Mouse (Mus musculus) neural tube, embryonic 11.5 days (tissue): ENCODE measurements around the gene Scn4a. TPM values are rescaled to one million over a fixed set of nuclear protein-coding genes. Genes with fewer than 3 reads are reported as not detected.

Experiments
- ATAC-seq: fragments of 200-750 bp; cut with Nextera tagmentation; 2 replicates; pipeline ENCODE4 v1.8.0; 2017; ENCODE audit warnings: moderate number of reproducible peaks, mild to moderate bottlenecking, moderate TSS enrichment, moderate library complexity; ENCODE audit not compliant: insufficient read depth, low FRiP score, low TSS enrichment
- DNase-seq: peaks from one replicate; pipeline ENCODE4 v3.0.0-alpha.2; 2015; ENCODE audit warnings: low spot score
- H3K27ac ChIP-seq: fragments of 300-500 bp; sonication (generic); 2 replicates; pipeline ENCODE4 v1.5.1; 2014; ENCODE audit warnings: low read depth, mild to moderate bottlenecking, low read length
- H3K27me3 ChIP-seq: fragments of 300-500 bp; sonication (generic); 2 replicates; pipeline ENCODE4 v1.6.1; 2014; ENCODE audit warnings: mild to moderate bottlenecking, low read length, mixed read lengths; ENCODE audit not compliant: control insufficient read depth, insufficient read depth
- H3K36me3 ChIP-seq: fragments of 300-500 bp; sonication (generic); 2 replicates; pipeline ENCODE4 v1.6.1; 2014; ENCODE audit warnings: mild to moderate bottlenecking, low read length, moderate library complexity, mixed read lengths; ENCODE audit not compliant: control insufficient read depth, insufficient read depth
- H3K4me1 ChIP-seq: fragments of 300-500 bp; sonication (generic); 2 replicates; pipeline ENCODE4 v1.6.1; 2014; ENCODE audit warnings: low read length, mixed read lengths; ENCODE audit not compliant: control insufficient read depth, insufficient read depth
- H3K4me2 ChIP-seq: fragments of 300-500 bp; sonication (generic); 2 replicates; pipeline ENCODE4 v1.6.1; 2014; ENCODE audit warnings: low read depth, mild to moderate bottlenecking, moderate library complexity
- H3K4me3 ChIP-seq: fragments of 300-500 bp; sonication (generic); 2 replicates; pipeline ENCODE4 v1.5.1; 2014; ENCODE audit warnings: low read depth, low read length
- H3K9ac ChIP-seq: fragments of 300-500 bp; sonication (generic); 2 replicates; pipeline ENCODE4 v1.6.1; 2014; ENCODE audit warnings: mild to moderate bottlenecking, low read length
- H3K9me3 ChIP-seq: fragments of 300-500 bp; sonication (generic); 2 replicates; pipeline ENCODE4 v1.6.1; 2016; ENCODE audit warnings: low read length; ENCODE audit not compliant: control insufficient read depth
- WGBS: fragments of 180-500 bp; shearing (Covaris S2); extraction: QIAGEN DNeasy Blood & Tissue Kit; methylation state at CpG from one replicate; pipeline ENCODE4 v1.1.7; 2014; 5-methylcytosine and 5-hydroxymethylcytosine counted together
- polyA plus RNA-seq: library from polyadenylated mRNA; unstranded; fragments of >200 nt; fragmentation: Nextera tagmentation; extraction: Ambion mirVana; gene quantifications from 2 replicates; pipeline ENCODE4 v1.2.1, GENCODE M21; 2014

The Scn4a gene
- polyA plus RNA-seq, 1 experiment from 2014 or later: 0.04 TPM

DNA sequence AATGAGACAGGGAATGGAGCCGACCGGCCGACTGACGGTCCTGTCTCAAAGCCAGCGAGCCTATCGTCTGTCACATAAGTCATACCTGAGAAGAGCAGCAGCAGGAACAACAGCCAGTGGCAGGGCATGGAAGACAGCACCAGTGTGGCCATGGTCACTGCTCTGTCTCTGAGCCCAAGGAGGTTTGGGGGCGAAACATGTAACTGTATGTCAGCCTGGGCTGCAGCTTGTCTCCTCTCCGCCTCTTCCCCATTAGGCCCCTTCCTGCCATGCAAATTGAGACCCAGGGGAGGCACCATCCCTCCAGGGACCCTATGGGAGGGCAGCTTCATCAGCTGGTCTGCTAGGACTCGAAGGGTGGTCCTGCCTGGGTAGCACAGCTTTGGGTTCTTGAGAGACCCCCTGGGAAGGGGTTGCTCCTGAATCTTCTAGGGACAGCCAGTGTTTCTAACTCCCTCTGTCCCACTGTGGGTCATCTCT, 38.7 kb downstream of the Scn4a start, which contains the start of gene Cd79b:
TSS of gene Cd79b (minus strand) at position 430 of the 480 bp plus-strand sequence.
- no peaks in the 10 kb centered on the region for H3K9me3 ChIP-seq
- H3K27ac ChIP-seq: no peak within 1 kb of the TSS
- 60% methylated on average over 9 of the region's 9 CpGs for WGBS
- no peak within 1 kb of the TSS for H3K4me3 ChIP-seq
- H3K4me2 ChIP-seq: no peak within 1 kb of the TSS
- H3K4me1 ChIP-seq: no peaks in the 10 kb centered on the region
- H3K9ac ChIP-seq: no peak within 1 kb of the TSS
- ATAC-seq: no peak
- H3K36me3 ChIP-seq: no peaks in the 10 kb centered on the region
- no peaks in the 10 kb centered on the region for H3K27me3 ChIP-seq
- DNase-seq: no peak

DNA sequence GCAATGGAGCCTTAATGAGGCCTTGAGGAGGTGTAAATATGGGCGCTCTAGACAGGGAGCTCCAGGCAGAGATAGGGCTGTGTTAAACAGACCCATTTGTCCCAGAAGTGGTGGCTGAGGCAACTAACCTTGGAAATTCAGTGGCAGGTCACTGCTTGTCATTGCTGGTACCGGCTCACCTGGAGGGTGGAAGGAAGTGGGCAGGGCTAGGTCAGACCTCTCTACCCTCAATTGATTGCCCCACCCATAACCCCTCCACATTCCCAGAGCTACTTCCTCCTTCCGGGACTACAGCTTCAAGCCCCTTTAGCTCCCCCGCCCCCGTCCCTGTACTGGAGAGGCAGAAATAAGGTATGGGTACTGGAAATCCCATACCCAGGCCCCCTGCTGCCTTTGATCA, 39.6 kb downstream of the Scn4a start:
- no peaks in the 10 kb centered on the region for H3K4me1 ChIP-seq
- WGBS: 72% methylated on average over 5 of the region's 5 CpGs
- H3K9me3 ChIP-seq: no peaks in the 10 kb centered on the region
- no peak for DNase-seq
- H3K4me2 ChIP-seq: no peak overlapping the region
- no peak overlapping the region for H3K4me3 ChIP-seq
- H3K27me3 ChIP-seq: no peaks in the 10 kb centered on the region
- no peak overlapping the region for H3K9ac ChIP-seq
- no peak for ATAC-seq
- no peak overlapping the region for H3K27ac ChIP-seq
- H3K36me3 ChIP-seq: no peaks in the 10 kb centered on the region

DNA sequence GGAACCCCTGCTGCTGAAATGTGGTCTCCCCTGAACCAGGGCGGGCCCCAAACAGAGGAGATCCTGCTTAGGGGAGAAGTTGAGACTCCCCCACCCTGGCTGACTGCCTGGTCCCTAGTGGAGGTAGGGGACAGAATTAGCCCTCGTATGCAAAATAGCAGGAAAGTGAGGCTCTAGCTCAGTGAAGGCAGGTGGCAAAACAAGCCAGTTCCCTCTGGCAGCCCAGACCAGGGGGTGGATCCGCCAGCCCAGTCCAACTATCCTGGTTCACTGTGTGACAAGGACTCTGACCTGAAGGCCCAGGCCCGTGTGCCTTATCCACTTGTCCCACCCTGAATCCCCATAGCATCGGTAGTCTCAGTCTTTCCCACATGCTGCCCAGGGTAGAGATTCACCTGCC, 43.0 kb downstream of the Scn4a start:
- H3K4me2 ChIP-seq: no peak overlapping the region
- no peaks in the 10 kb centered on the region for H3K9me3 ChIP-seq
- H3K4me1 ChIP-seq: no peaks in the 10 kb centered on the region
- no peaks in the 10 kb centered on the region for H3K27me3 ChIP-seq
- H3K27ac ChIP-seq: no peak overlapping the region
- no peak overlapping the region for H3K4me3 ChIP-seq
- H3K36me3 ChIP-seq: no peaks in the 10 kb centered on the region
- ATAC-seq (no peak), DNase-seq (no peak)
- H3K9ac ChIP-seq: no peak overlapping the region
- WGBS: 72% methylated on average over 5 of the region's 5 CpGs

DNA sequence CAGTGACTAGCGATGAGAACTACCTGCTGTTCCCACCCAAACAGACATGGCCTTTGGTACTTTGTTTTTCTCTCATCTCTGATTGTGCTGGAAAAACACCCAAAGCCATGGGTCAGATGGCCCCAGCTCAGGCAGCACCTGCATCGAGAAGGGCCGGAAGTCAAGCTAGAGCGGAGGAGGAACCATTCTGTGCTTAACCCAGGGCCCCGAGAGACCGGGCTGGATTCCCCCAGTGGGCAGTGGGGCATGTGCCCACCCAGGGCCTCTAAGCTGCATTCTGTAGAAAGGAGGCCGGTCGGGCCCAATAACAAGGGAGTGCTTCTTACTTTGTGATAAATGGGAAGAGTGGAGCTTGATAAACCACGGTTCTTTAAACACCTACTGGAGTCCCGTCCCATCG, 44.9 kb downstream of the Scn4a start:
- ATAC-seq (no peak), DNase-seq (no peak)
- Histone ChIP-seq H3K27me3 (no peaks in the 10 kb centered on the region), H3K4me1 (no peaks in the 10 kb centered on the region), H3K36me3 (no peaks in the 10 kb centered on the region), H3K9ac (no peak overlapping the region), H3K4me3 (no peak overlapping the region), H3K27ac (no peak overlapping the region), H3K9me3 (no peaks in the 10 kb centered on the region), H3K4me2 (no peak overlapping the region)
- 85% methylated on average over 11 of the region's 11 CpGs for WGBS

DNA sequence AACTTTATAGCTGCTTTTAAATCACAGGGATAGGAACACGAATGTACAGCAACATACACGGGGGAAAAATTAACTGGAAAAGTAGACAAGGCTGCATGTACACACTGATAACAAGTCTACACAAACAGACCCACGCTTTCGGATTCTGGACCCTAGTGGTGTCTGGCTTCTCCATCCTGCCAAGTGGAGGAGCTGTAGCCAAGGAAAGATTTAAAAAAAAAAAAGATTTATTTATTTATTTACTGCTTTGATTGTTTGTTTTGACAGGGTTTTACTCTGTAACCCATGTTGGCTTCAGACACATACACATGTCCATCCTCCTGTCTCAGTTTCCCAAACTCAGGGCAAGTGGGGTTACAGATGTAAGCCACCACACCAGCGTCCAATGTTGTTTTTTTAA, 45.7 kb downstream of the Scn4a start:
- WGBS: 78% methylated on average over 5 of the region's 5 CpGs
- no peaks in the 10 kb centered on the region for H3K36me3 ChIP-seq
- no peak for DNase-seq

DNA sequence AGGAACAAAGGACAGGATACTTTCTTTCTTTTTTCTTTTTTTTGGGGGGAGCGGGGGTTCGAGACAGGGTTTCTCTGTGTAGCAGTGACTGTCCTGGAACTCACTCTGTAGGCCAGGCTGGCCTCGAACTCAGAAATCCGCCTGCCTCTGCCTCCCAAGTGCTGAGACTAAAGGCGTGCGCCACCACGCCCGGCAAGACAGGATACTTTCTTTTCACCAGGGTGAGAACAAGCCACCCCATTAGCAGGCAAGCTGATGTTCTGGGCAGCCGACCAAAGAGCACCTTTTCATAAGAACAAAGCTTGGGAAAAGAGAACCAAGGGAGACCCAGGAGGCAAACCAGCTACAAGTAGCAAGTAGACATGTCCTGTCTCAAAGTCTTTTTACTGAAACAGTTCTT, 46.3 kb downstream of the Scn4a start:
- 86% methylated on average over 9 of the region's 9 CpGs for WGBS
- Histone ChIP-seq H3K36me3 (no peaks in the 10 kb centered on the region), H3K4me3 (no peak overlapping the region), H3K27ac (no peak overlapping the region), H3K9ac (no peak overlapping the region), H3K27me3 (no peaks in the 10 kb centered on the region), H3K4me2 (no peak overlapping the region), H3K4me1 (no peaks in the 10 kb centered on the region), H3K9me3 (no peaks in the 10 kb centered on the region)
- DNase-seq: no peak
- no peak for ATAC-seq

More for the DNA sequence above, 45.7 kb downstream of the Scn4a start:
- no peak overlapping the region for H3K4me3 ChIP-seq
- H3K9ac ChIP-seq: no peak overlapping the region
- H3K9me3 ChIP-seq: no peaks in the 10 kb centered on the region
- no peak overlapping the region for H3K27ac ChIP-seq
- no peak overlapping the region for H3K4me2 ChIP-seq
- no peaks in the 10 kb centered on the region for H3K27me3 ChIP-seq
- H3K4me1 ChIP-seq: no peaks in the 10 kb centered on the region
- no peak for ATAC-seq

DNA sequence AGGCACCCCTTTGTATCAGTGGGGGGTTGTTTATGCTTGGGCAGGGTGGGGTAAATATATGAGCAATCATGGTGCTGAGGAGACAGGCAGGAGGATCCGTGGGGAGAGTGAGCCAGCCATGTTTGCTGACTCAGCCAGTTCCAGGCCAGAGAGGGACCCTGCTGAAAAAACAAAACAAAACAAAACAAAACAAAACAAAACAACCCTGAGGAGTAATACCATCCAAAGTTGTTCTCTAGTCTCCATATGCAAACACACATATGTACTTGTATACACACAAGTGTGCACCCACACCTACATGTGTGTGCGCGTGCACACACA, 47.1 kb downstream of the Scn4a start:
- H3K4me1 ChIP-seq: no peaks in the 10 kb centered on the region
- WGBS: 87% methylated on average over 3 of the region's 3 CpGs
- no peaks in the 10 kb centered on the region for H3K27me3 ChIP-seq
- no peaks in the 10 kb centered on the region for H3K9me3 ChIP-seq
- H3K36me3 ChIP-seq: no peaks in the 10 kb centered on the region
- ATAC-seq (no peak), DNase-seq (no peak)
- H3K27ac ChIP-seq: no peak overlapping the region
- H3K4me2 ChIP-seq: no peak overlapping the region
- no peak overlapping the region for H3K4me3 ChIP-seq
- no peak overlapping the region for H3K9ac ChIP-seq

DNA sequence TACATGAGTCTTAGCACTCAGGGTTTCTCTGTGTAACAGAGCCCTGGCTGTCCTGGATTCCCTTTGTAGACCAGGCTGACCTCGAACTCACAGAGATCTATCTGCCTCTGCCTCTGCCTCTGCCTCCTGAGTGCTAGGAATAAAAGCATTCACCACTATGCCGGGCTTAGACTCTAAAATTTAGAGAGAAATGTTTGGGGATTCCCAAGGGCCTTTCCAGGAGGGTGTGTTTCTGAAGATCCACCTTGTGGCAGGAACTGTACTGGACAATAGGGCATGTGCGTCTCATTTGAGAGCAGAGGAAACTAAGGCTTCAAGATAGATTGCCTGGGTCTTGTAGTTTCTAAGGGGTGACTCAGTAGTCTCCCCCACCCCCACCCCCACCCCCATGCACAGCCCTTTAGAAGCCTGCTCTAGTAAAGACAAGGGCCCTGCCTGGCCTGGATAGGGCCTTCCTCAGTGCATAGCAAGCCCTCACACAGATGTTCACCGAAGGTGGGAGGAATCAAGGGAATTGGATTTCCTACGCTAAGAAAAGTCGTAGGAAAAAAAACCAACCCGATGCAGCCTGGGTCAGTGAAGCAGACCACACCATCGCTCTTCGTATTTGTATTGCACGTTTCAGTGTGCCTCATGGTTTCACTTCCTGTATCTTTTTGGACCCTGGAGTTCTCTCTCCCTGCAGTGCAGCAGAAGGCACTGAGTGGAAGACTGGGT, 47.6 kb downstream of the Scn4a start:
- Histone ChIP-seq H3K4me1 (no peaks in the 10 kb centered on the region), H3K27me3 (no peaks in the 10 kb centered on the region), H3K27ac (no peak overlapping the region), H3K4me2 (no peak overlapping the region), H3K9ac (no peak overlapping the region), H3K9me3 (no peaks in the 10 kb centered on the region), H3K4me3 (no peak overlapping the region), H3K36me3 (no peaks in the 10 kb centered on the region)
- WGBS: 86% methylated on average over 10 of the region's 10 CpGs
- DNase-seq (no peak), ATAC-seq (no peak)

DNA sequence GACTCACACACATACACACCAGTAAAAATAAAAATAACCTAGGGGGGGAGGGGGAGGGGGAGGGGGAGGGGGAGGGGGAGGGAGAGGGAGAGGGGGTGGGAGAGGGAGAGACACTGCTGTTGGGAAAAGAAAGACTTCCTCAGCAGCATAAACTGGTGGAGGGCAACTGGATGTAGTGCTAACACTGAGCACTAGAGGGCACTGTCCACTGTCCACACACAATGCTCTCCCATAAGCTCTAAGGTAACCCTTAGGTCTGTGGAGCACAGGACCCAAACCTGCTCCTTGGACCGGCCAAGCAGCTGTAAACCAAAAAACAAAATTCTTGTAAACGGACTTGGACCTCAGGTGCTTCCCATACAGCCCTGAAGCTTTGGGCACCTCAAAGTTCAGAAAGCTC, 50.5 kb downstream of the Scn4a start:
- no peak overlapping the region for H3K9ac ChIP-seq
- peak; percentile 78 for DNase-seq
- 18% methylated on average over 2 of the region's 2 CpGs for WGBS
- H3K36me3 ChIP-seq: no peaks in the 10 kb centered on the region
- no peaks in the 10 kb centered on the region for H3K27me3 ChIP-seq
- H3K4me1 ChIP-seq: no peaks in the 10 kb centered on the region
- no peak overlapping the region for H3K4me3 ChIP-seq
- no peak for ATAC-seq
- H3K4me2 ChIP-seq: no peak overlapping the region
- no peak overlapping the region for H3K27ac ChIP-seq
- H3K9me3 ChIP-seq: no peaks in the 10 kb centered on the region
